Mouse (Mus musculus) brain, adult 2 months (tissue): ENCODE data around the gene Dzip1l.
A peak's percentile ranks its signal among the peaks of the same experiment; 100 is the strongest.
"Not testable (repeated sequence)": the region's sequence is repeated elsewhere in the genome, so short reads cannot be mapped to it uniquely, and the experiment has no call there.

Source experiments
- DNase-seq: peaks from one replicate; pipeline ENCODE4 v3.0.0; 2011; ENCODE audit warnings: low read depth, low spot score

Dzip1l gene

GRCm38 (mm10) chr9:99629281-99630011 is at the start of gene Dzip1l:
Dzip1l (plus strand) TSS chr9:99629496.
- DNase-seq: peak; percentile 89

GRCm38 (mm10) chr9:99580655-99581054 is 48.6 kb upstream of the Dzip1l start:
- DNase-seq: peak; percentile 78

GRCm38 (mm10) chr9:99587505-99588202 is 41.6 kb upstream of the Dzip1l start:
- peak; percentile 43 for DNase-seq

GRCm38 (mm10) chr9:99591144-99591543 is 38.2 kb upstream of the Dzip1l start:
- no peak for DNase-seq

- DNase-seq: not testable (repeated sequence)
Measured at GRCm38 (mm10) chr9:99599127-99599526, 30.2 kb upstream of the Dzip1l start.

GRCm38 (mm10) chr9:99603566-99603965 is 25.7 kb upstream of the Dzip1l start:
- no peak for DNase-seq

GRCm38 (mm10) chr9:99612202-99612601 is 17.1 kb upstream of the Dzip1l start, which contains the start of gene A4gnt:
A4gnt (plus strand) TSS chr9:99612502.
- no peak for DNase-seq

GRCm38 (mm10) chr9:99619688-99620087 is 9.6 kb upstream of the Dzip1l start:
- peak; percentile 76 for DNase-seq

- DNase-seq: no peak
Measured at GRCm38 (mm10) chr9:99620196-99620595, 9.1 kb upstream of the Dzip1l start.

GRCm38 (mm10) chr9:99622034-99622433 is 7.3 kb upstream of the Dzip1l start:
- no peak for DNase-seq

- no peak for DNase-seq
Measured at GRCm38 (mm10) chr9:99622966-99623365, 6.3 kb upstream of the Dzip1l start.

GRCm38 (mm10) chr9:99624117-99624516 is 5.2 kb upstream of the Dzip1l start:
- no peak for DNase-seq

- DNase-seq: no peak
Measured at GRCm38 (mm10) chr9:99628581-99628980, 715 bp upstream of the Dzip1l start.

- DNase-seq: peak; percentile 49
Measured at GRCm38 (mm10) chr9:99630071-99630470, 775 bp downstream of the Dzip1l start.

GRCm38 (mm10) chr9:99630528-99631125 is 1.3 kb downstream of the Dzip1l start:
- DNase-seq: no peak

- DNase-seq: peak; percentile 16
Measured at GRCm38 (mm10) chr9:99631781-99632180, 2.5 kb downstream of the Dzip1l start.

GRCm38 (mm10) chr9:99632264-99632663 is 3.0 kb downstream of the Dzip1l start:
- DNase-seq: peak; percentile 21

GRCm38 (mm10) chr9:99636776-99637175 is 7.5 kb downstream of the Dzip1l start:
- DNase-seq: no peak

GRCm38 (mm10) chr9:99637227-99637626 is 7.9 kb downstream of the Dzip1l start:
- no peak for DNase-seq

GRCm38 (mm10) chr9:99637736-99638135 is 8.4 kb downstream of the Dzip1l start:
- DNase-seq: no peak

- no peak for DNase-seq
Measured at GRCm38 (mm10) chr9:99639957-99640356, 10.7 kb downstream of the Dzip1l start.

GRCm38 (mm10) chr9:99645416-99645815 is 16.1 kb downstream of the Dzip1l start:
- DNase-seq: peak; percentile 38

- no peak for DNase-seq
Measured at GRCm38 (mm10) chr9:99646102-99646501, 16.8 kb downstream of the Dzip1l start.
